Mouse (Mus musculus) naive thymus-derived CD4-positive, alpha-beta T cell, adult 2 months (primary cell): ENCODE data around the gene Cdc42ep5.
"Not testable (repeated sequence)": the region's sequence is repeated elsewhere in the genome, so short reads cannot be mapped to it uniquely, and the experiment has no call there.

ENCODE experiments used
- DNase-seq: peaks from one replicate; pipeline ENCODE4 v3.0.0-alpha.2; 2011; ENCODE audit warnings: low read depth

Gene Cdc42ep5

GRCm38 (mm10) chr7:4164090-4164910, at the start of gene Cdc42ep5:
Cdc42ep5 (minus strand) TSS chr7:4164860.
- no peak for DNase-seq

GRCm38 (mm10) chr7:4213436-4213835, 48.8 kb upstream of the Cdc42ep5 start:
- not testable (repeated sequence) for DNase-seq

GRCm38 (mm10) chr7:4208626-4209025, 44.0 kb upstream of the Cdc42ep5 start:
- peak; percentile 0 for DNase-seq

DNA sequence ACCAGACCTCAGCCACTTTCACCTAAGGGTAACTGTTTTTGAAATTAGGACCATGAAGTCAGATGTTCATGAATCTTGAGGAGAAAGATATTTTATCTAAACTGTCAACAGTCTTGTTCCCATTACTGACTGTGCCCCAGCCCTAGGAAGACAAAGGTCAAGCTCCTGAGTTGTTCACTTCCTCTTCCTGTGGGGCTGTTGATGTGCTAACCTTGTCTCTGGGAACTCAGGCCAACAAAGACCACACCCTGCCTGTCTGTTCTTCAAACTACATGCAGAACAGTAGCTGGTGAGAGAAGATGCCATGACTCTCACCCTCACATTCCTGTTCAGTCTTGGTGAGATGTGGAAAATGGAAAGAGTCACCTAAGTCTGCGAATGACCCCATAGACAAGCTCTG, 42.5 kb upstream of the Cdc42ep5 start:
- no peak for DNase-seq

GRCm38 (mm10) chr7:4178438-4178837, 13.8 kb upstream of the Cdc42ep5 start:
- no peak for DNase-seq

- no peak for DNase-seq
Observed at GRCm38 (mm10) chr7:4170193-4170938, 5.7 kb upstream of the Cdc42ep5 start.

DNA sequence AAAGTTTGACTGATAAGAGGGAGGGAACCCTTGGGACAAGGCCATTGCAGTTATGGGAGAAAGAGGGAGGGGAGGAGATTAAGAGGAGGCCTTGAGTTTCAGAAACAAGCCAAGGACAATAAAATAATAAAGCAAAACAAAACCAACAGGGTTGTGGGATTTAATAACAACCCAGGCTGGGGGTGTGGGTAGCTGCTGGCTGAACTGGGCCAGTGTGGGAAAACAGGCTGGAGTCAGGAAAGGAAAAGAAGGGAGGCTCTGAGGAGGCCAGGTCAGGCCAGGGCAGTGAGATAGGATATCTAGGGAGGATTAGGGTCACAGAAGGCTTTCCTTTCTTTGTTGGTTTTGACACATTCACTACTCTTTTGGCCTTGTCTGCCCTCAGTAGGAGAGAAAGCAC, 2.4 kb upstream of the Cdc42ep5 start:
- DNase-seq: no peak

DNA sequence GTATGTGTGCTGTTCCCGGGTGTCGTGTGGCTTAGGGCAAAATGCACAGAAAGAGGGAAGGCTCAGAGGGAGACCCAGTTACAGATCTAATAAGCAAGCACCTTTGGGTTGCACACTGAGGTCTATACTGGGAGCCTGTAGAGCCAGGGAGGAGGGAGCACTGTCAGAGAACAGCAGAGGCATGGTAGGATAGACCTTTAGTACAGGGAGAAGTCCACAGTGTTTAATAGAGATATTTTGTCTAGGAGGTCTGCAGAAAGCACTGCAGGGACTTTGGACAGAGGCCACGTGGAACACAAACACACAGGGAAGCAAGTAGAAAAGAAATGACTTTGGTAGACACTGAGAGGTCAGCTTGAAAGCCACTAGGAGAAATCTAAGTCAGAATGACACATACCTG, 626 bp upstream of the Cdc42ep5 start:
- DNase-seq: no peak

GRCm38 (mm10) chr7:4163571-4164072, 1.0 kb downstream of the Cdc42ep5 start:
- DNase-seq: no peak

DNA sequence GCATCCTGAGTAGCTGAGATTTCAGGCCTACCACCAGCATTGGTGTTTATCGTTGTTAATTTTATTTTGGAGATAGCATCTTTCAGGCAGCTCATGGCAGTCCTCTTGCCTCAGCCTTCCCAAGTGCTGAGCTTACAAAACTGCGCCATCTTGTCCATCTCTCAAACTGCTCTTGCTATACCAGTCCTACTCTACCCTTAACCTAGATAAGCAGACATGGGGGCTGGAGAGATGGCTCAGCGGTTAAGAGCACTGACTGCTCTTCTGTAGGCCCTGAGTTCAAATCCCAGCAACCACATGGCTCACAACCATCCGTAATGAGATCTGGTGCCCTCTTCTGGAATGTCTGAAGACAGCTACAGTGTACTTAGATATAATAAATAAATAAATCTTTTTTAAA, 3.1 kb downstream of the Cdc42ep5 start:
- DNase-seq: not testable (repeated sequence)

DNA sequence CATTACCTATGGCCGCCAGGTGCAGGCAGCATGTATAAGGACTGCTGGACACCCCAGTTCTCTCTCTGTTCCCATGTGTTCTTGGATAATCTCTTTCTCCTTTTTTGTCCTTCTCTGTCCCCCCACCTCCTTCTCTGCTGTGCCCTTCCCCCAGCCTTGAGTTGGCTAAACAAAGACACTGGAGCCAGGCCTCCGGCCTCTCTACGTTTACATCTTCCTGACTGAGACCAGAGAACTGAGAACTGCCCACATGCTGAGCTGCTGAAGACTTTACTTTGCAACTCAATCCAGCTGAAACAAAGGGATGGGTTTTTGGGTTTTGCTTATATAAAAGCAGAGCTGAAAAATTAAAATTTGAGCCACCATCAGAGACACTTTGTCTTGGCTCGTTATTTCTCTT, 9.7 kb downstream of the Cdc42ep5 start:
- DNase-seq: no peak

- DNase-seq: no peak
Observed at GRCm38 (mm10) chr7:4154356-4154755, 10.3 kb downstream of the Cdc42ep5 start.

GRCm38 (mm10) chr7:4151241-4151640, 13.4 kb downstream of the Cdc42ep5 start:
- no peak for DNase-seq

DNA sequence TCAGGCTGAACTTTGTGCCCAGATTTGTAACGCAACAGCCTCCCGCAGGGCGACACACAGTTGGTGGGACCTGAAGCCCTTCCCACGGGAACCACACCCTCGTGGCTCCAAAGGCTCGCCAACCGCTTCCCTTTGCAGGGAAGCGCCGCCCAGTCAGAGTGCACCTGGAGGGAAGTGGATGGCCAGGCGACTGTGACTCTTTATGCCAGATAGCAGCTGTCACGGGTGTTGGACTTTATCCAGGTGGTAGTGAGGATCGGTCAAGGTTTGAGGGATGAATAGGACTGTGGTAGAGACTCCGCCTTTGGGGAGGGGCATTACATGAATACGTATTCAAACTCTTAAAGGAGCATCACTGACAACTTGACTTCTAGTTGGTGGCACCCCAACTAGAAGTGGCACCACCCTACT, 13.8 kb downstream of the Cdc42ep5 start:
- peak; percentile 47 for DNase-seq

DNA sequence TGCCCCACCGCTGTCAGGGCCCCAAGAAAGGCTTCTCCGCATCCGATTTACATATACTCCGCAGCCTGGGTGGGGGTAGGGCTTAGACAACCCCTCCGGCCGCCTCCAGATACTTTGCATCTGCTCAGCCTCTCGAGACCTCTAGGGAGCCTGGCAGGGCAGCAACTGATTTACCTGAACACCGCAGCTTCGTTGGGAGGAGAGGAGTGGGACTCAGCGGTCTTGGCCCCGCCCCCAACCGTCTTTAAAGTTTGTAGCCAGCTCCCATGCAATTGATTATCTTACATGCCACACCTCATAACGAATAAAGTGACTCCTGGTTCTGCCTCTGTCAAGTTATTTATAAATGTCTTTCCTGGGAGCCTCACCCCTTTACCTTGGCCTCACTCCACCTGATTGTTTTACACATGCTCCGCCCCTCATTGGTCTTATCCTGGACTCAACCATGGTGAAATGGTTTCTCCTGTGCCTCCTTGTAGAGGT, 14.6 kb downstream of the Cdc42ep5 start, which contains the start of gene Leng9:
Gene Leng9 (minus strand): TSS at position 316 of the 483 bp plus-strand sequence.
- no peak for DNase-seq

GRCm38 (mm10) chr7:4149209-4150054, 15.2 kb downstream of the Cdc42ep5 start:
- peak; percentile 88 for DNase-seq

GRCm38 (mm10) chr7:4148341-4149208, 16.1 kb downstream of the Cdc42ep5 start:
- no peak for DNase-seq

DNA sequence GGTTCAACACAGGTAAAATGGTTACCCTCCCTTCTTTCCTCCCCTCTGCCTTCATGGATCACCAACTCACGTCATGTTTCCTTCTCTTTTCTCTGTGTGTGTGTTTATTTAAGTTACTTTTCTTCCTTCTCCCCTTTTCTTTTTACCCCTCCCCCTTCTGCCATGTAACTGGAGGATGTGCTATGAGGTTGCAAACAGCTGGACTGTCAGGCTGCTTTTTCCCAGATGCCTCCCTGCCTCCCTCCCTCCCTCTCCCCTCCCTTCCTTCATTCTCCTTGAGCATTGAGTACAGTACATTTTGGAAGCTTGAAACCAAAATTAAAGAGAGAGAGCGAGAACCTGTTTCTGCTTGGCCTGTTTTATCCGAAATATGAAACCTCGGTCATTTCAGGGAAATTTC, 16.8 kb downstream of the Cdc42ep5 start:
- no peak for DNase-seq

- DNase-seq: no peak
Observed at GRCm38 (mm10) chr7:4147371-4147770, 17.3 kb downstream of the Cdc42ep5 start.

DNA sequence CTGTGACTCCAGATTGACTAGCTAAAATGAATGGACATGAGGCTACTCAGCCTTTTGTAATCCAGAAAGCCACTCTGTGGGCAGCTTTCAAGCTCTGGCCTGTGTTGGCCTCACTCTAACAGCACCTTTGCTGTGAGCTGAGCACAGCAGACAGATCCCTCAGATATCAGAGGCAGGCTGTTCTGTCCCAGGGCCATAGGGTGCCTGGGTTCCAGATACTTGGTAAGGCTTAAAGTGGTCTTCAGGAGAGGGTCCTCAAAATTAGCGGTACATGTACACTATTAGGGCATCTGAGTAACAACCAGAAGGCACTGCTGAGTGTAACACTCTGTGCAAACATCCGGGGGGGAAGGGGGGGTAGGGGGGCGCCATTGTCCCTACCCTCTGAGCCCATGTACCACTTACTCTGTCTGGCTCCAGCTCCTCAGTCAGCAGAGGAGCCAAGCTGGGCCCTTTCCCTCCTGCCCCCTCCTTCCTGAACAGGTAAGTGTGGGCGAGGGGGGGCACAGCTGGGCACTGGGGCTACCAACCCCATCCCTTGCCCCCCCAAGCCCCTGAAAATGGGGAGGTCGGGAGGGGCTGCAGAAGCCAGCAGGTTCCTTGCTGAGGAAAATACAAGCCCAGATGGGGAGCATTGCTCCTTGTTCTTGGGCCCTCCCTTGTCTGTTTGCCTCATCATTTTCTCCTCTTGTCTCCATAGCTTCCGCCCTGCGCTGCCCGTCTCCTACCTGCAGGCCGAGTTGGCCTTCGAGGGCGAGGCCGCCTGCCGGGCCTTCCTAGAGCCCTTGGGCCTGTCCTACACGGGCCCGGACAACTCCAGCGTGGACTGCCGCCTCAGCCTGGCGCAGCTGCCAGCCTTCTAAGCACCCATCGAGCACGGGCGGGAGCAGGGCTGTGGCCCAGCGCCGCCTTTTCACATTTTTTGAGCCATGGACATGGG, 18.1 kb downstream of the Cdc42ep5 start:
- no peak for DNase-seq
